Mouse (Mus musculus) testis, adult 2 months (tissue): Measurements from ENCODE around the gene Runx2. TPM values are rescaled to one million over a fixed set of nuclear protein-coding genes. Genes with fewer than 3 reads are reported as not detected.

Source experiments
- H3K27ac ChIP-seq: fragments of 200-500 bp; 2 replicates; pipeline ENCODE4 v1.5.1; 2012; ENCODE audit warnings: low read depth, low read length; ENCODE audit not compliant: control insufficient read depth, insufficient read depth
- H3K27me3 ChIP-seq: fragments of 200-500 bp; 2 replicates; pipeline ENCODE4 v1.6.1; 2012; ENCODE audit warnings: mild to moderate bottlenecking, low read length, moderate library complexity; ENCODE audit not compliant: control insufficient read depth, insufficient read depth
- H3K36me3 ChIP-seq: fragments of 200-500 bp; 2 replicates; pipeline ENCODE4 v1.6.1; 2012; ENCODE audit warnings: mild to moderate bottlenecking, low read length; ENCODE audit not compliant: control insufficient read depth, insufficient read depth
- H3K4me1 ChIP-seq: fragments of 200-500 bp; 2 replicates; pipeline ENCODE4 v1.6.1; 2012; ENCODE audit warnings: low read length; ENCODE audit not compliant: control insufficient read depth, insufficient read depth
- H3K4me3 ChIP-seq: fragments of 200-500 bp; 2 replicates; pipeline ENCODE4 v1.5.1; 2012; ENCODE audit warnings: low read depth, mild to moderate bottlenecking, low read length, moderate library complexity, mixed read lengths; ENCODE audit not compliant: control insufficient read depth
- CTCF ChIP-seq: fragments of 200-500 bp; IDR thresholded peaks from 2 replicates; pipeline ENCODE4 v1.5.1; 2012; ENCODE audit warnings: low read depth, mild to moderate bottlenecking, inconsistent platforms, low read length, moderate library complexity; ENCODE audit not compliant: control insufficient read depth, insufficient read depth, insufficient replicate concordance
- POLR2A ChIP-seq: fragments of 200-500 bp; IDR thresholded peaks from 2 replicates; pipeline ENCODE4 v1.6.1; 2012; ENCODE audit warnings: low read depth, mild to moderate bottlenecking, inconsistent platforms, low read length, moderate library complexity; ENCODE audit not compliant: control insufficient read depth
- polyA plus RNA-seq: library from polyadenylated mRNA; depleted of rRNA; stranded (reverse); fragments of >200 nt; gene quantifications from 2 replicates; pipeline ENCODE4 v1.2.3, GENCODE M21; 2012

Runx2 gene
- polyA plus RNA-seq, 1 experiment, result 10.4 TPM

DNA sequence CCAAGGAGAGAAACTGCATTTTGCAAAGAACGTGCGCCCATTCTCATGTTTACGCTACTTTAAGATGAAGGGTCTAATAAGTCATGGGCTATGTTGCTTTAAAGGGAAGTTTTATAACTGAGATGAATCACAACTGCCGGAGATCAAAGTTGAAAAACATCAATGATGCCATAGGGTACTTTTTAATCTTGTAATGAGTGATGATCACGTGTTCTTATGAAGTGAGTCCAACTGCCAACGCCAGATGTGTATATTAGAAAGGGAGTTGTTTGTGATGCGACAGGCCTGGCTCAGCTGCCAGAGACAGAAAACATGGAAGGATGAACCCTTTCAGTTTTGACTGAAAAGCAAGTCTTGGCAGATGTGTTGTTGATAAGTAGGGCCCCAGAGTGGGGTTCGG, 101.2 kb downstream of the Runx2 start:
- Histone ChIP-seq H3K27ac (no peak overlapping the region), H3K27me3 (no peaks in the 10 kb centered on the region), H3K4me1 (0 out of 2 replicates have a peak, but pooled peaks cover 2% of the 10 kb centered on the region)

GRCm38 (mm10) chr17:44709516-44710252, 104.9 kb downstream of the Runx2 start:
- H3K27ac ChIP-seq, result no peak overlapping the region

More for the DNA sequence above, 101.2 kb downstream of the Runx2 start:
- no peak overlapping the region for H3K4me3 ChIP-seq
- H3K36me3 ChIP-seq, result no peaks in the 10 kb centered on the region
- TF ChIP-seq CTCF (no peak), POLR2A (no peak)

GRCm38 (mm10) chr17:44707956-44708355, 106.6 kb downstream of the Runx2 start:
- H3K4me1 ChIP-seq, result no peaks in the 10 kb centered on the region
- no peak overlapping the region for H3K27ac ChIP-seq
- TF ChIP-seq POLR2A (no peak), CTCF (no peak)
- H3K27me3 ChIP-seq, result no peaks in the 10 kb centered on the region
- H3K4me3 ChIP-seq, result no peak overlapping the region
- H3K36me3 ChIP-seq, result no peaks in the 10 kb centered on the region

More at GRCm38 (mm10) chr17:44709516-44710252, 104.9 kb downstream of the Runx2 start:
- Histone ChIP-seq H3K27me3 (no peaks in the 10 kb centered on the region), H3K4me3 (no peak overlapping the region), H3K36me3 (no peaks in the 10 kb centered on the region), H3K4me1 (no peaks in the 10 kb centered on the region)
- TF ChIP-seq POLR2A (no peak), CTCF (no peak)

- Histone ChIP-seq H3K4me1 (no peaks in the 10 kb centered on the region), H3K4me3 (no peak overlapping the region), H3K36me3 (no peaks in the 10 kb centered on the region), H3K27me3 (no peaks in the 10 kb centered on the region), H3K27ac (no peak overlapping the region)
- TF ChIP-seq POLR2A (no peak), CTCF (no peak)
Measured at GRCm38 (mm10) chr17:44706531-44706930, 108.1 kb downstream of the Runx2 start.

- Histone ChIP-seq H3K4me3 (no peak overlapping the region), H3K36me3 (no peaks in the 10 kb centered on the region), H3K4me1 (no peaks in the 10 kb centered on the region), H3K27ac (no peak overlapping the region), H3K27me3 (no peaks in the 10 kb centered on the region)
- TF ChIP-seq POLR2A, result no peak
- no peak for TF ChIP-seq CTCF
Measured at GRCm38 (mm10) chr17:44702506-44703298, 111.9 kb downstream of the Runx2 start.

DNA sequence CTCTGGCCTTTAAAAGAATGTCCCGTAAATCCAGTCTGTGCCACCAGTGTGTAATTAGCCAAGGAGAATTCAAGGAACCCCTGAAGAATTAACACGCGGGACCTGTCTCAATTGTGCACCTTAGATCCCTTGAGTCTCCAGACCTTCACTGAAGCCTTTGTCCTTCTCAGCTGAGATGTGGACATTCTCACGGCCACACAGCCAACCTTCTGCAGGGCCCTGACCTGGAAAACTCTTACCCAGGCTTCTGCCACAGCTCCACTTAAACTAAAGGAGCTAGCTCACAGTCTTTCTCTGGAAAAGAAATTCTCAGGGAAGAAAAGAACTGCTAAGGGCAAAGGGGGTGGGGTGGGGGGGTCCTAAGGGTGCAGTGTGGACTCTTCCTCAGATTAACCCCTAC, 113.1 kb downstream of the Runx2 start:
- Histone ChIP-seq H3K36me3 (no peaks in the 10 kb centered on the region), H3K27ac (no peak overlapping the region), H3K4me3 (no peak overlapping the region), H3K27me3 (no peaks in the 10 kb centered on the region), H3K4me1 (no peaks in the 10 kb centered on the region)
- TF ChIP-seq CTCF (no peak), POLR2A (no peak)

- TF ChIP-seq POLR2A (no peak), CTCF (no peak)
Measured at GRCm38 (mm10) chr17:44700326-44700725, 114.3 kb downstream of the Runx2 start.

More at GRCm38 (mm10) chr17:44700326-44700725, 114.3 kb downstream of the Runx2 start:
- Histone ChIP-seq H3K27me3 (no peaks in the 10 kb centered on the region), H3K4me1 (no peaks in the 10 kb centered on the region), H3K36me3 (no peaks in the 10 kb centered on the region), H3K4me3 (no peak overlapping the region), H3K27ac (no peak overlapping the region)
